Mouse (Mus musculus) urinary bladder, adult 18-20 months (tissue): ENCODE results near the gene Cabp1.

Experiments
- DNase-seq, 2 experiments: peaks; one replicate each; pipeline ENCODE4 v3.0.0; 2022; ENCODE audit warnings: low spot score in 2 of 2, mixed read lengths in 2 of 2

The Cabp1 gene

GRCm38 (mm10) chr5:115193669-115194625, at the start of gene Cabp1:
Cabp1 (minus strand) TSS chr5:115194381.
- peak in 1 of 2 experiments; percentile 35 for DNase-seq

DNA sequence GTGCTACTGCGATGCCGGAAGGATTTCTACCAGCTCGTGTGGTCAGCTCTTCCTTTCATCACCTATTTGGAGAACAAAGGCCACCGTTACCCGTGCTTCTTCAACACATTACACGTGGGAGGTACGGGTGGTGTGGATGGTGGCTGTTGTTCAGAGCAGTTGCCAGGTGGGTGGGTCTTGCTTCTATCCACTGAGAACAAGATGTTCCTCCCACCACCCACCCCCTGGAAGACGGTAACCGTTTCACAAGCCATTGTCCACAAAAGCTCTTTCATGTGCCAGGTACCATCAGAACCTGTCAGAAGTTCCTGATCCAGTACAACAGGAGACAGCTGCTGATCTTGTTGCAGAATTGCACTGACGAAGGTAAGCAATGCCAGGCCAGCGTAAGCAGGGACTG, 46.0 kb upstream of the Cabp1 start:
- no peak for DNase-seq

DNA sequence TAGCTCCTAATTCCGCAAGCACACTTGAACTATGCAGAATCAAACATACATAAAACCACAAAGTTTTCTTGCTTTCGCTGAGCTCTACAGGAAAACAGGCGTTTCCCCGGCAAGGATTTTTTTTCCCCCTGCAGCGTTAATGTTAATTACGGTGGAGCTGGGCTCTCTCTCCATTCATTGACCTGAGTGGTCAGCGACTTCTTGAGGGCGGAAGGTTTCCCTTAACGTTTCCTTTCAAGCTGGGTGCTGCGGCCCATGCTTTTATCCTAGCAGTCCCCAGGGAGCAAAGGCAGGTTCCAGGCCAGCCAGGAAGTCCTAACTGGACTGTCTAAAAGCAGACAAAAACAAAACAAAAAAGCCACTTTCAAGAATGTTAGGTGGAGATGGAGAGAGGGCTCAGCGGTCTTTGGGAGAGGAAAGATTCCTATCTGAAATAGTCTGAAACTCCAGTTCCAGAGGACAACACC, 44.6 kb upstream of the Cabp1 start:
- no peak for DNase-seq

- peak; percentile 89 to 90 for DNase-seq
Observed at GRCm38 (mm10) chr5:115237803-115238728, 43.9 kb upstream of the Cabp1 start.

- DNase-seq = peak; percentile 75 to 81
Observed at GRCm38 (mm10) chr5:115235786-115236263, 41.6 kb upstream of the Cabp1 start, which contains the start of gene Pop5. Pop5 (plus strand) TSS chr5:115235836.

- DNase-seq = peak; percentile 48 to 61
Observed at GRCm38 (mm10) chr5:115235323-115235771, 41.2 kb upstream of the Cabp1 start.

DNA sequence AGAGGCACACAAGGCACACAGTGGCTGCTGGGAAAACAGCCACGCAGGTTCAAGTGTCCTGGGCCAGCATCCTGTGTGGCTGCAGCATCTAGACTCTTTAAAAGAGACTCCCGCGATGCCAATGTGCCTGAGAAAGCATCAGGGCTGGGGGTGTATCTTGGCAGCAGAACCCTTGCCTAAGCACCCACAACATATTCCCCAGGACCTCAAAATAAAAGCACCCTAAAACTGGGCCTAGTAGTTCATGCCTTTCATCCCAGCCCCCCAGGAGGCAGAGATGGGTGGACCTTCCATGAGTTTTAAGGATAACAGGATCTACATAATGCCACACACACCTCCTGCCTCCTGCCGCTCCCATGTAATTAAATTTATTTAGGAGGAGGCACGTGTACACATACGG, 40.3 kb upstream of the Cabp1 start:
- no peak for DNase-seq

DNA sequence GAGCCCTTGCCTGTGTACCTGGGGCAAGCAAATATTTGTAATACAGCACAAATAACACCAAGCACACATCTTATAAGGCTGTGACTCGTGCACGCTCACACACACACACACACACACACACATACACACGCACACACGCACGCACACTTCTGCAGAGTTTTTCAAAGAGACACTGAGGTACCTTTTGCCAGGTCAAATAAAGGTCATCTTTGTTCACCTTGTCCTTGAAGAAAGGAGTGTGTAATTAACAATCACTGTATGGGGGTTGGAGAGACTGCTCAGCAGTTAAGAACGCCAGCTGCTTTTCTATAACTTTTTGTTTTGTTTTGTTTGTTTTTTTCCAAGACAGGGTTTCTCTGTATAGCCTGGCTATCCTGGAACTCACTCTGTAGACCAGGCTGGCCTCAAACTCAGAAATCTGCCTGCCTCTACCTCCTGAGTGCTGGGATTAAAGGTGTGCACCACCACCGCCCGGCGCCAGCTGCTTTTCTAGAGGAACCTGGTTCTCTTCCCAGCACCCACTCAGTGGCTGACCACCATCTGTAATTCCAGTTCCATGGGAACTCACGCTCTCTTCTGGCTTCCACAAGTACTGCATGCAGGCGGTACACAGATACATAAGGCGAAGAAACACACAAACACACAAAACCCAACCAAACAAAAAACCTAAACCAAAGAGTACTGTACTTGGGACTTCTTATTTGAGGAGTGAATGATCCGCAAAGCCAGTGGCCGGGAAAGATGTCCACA, 39.0 kb upstream of the Cabp1 start:
- DNase-seq = no peak

DNA sequence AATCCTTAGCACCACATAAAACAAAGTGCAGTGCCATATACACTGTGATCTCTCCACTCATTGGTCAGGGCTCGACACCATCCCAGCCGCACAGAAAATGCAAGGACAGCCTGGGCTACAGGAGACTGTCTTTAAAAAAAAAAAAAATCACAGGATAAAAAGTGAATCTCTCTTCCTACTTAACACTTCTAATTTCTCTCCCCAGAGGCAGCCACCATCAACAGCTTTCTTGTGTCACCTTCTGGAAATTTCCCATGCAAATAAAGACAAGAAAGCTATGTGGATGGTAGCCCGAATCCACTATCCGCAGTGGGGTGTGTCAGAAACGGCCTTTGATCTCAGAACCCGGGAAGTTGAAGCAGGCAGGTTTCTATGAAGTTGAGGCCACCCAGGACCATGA, 38.3 kb upstream of the Cabp1 start:
- DNase-seq = no peak

DNA sequence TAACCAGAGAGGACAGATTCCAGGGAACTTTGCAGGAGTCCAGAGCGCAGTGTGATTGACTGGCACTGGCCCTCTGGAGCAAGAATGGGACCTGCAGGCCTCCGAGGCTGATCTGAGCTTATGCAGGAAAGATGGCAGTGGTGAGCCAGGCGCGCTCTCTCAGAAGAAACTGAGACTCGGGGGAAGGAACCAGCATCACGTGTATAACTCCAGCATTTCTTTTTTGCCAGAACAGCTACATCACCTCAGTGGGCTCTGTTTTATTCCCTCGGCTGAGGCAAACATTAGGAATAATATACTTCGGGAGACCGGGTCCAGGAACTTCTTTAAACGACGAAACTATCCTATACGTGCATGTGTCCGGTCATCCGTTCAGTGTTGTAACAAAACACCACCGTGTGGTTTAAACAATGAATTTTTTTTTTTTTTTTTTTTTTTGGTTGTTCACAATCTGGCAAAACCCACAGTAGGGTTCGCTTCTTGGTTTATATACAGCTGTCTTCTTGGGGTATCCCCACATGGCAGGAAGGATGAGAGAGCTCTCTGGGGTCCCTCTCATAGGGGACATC, 37.5 kb upstream of the Cabp1 start:
- no peak for DNase-seq

DNA sequence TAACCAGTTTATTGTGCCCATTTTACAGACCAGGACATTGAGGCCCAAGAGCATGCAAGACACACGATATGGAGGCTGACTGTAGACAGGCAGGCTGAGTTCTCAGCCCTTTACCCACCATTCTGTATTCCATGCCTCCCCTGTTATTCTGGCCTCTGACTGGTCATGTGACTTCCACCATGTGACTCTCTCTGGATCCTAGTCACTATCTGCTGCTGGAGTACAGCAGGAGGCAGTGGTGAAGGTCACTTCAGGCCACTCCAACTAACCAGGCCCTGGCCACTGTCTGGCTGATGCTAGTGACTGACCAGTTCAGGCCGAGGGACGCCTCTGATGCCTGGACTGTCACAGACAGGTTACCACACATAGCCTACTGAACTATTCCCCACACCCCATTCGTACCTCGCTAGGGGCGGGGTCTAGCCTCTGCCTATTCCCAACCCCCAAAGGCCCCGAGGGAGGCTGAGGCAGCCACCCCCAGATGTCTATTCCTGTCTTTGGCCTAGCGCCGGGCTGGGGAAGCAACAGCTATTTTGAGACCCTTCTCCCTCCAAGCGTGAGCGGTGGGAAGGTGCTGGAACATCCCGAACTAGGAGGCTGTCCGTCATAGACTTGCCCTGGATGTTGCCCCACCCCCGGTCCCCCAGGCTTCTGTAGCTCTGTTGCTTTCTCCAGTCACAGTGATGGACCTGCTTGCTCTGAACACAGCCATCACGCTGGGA, 36.8 kb upstream of the Cabp1 start:
- no peak for DNase-seq

- no peak for DNase-seq
Observed at GRCm38 (mm10) chr5:115222485-115222884, 28.3 kb upstream of the Cabp1 start.

DNA sequence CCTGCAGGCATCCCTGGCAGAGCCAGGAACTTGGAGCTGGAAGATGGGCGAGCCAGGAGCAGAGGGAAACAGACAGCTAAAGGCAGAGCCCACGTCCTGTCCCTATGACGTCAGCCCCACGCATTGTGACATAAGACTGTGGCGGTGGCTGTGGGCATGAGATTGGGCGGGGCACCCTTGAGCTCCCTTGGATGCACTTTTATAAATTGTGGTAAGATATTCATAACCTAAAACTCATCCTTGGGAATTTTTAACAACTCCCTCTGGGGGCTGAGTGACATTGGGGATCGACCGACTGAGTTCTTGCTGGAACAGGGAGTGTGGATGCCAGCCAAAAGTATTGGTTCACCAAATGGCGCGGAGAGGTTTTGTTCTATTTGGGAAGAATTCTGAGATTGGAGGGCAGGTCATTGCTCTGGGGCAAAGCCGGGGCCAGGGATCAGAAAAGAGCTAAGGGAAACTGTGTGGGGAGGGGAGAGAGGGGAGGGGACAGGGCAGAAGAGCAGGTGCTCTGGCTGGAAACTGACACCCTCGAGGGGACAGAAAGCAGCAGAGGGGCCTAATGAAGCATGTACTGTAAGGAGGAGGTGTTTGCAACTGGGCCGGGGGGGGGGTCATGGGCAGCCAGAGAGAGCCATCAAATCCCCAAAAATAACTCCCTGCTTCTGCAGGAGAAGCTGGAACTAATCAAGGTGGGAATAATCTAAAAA, 26.9 kb upstream of the Cabp1 start:
- DNase-seq = no peak

- DNase-seq = no peak
Observed at GRCm38 (mm10) chr5:115217998-115218397, 23.8 kb upstream of the Cabp1 start.

DNA sequence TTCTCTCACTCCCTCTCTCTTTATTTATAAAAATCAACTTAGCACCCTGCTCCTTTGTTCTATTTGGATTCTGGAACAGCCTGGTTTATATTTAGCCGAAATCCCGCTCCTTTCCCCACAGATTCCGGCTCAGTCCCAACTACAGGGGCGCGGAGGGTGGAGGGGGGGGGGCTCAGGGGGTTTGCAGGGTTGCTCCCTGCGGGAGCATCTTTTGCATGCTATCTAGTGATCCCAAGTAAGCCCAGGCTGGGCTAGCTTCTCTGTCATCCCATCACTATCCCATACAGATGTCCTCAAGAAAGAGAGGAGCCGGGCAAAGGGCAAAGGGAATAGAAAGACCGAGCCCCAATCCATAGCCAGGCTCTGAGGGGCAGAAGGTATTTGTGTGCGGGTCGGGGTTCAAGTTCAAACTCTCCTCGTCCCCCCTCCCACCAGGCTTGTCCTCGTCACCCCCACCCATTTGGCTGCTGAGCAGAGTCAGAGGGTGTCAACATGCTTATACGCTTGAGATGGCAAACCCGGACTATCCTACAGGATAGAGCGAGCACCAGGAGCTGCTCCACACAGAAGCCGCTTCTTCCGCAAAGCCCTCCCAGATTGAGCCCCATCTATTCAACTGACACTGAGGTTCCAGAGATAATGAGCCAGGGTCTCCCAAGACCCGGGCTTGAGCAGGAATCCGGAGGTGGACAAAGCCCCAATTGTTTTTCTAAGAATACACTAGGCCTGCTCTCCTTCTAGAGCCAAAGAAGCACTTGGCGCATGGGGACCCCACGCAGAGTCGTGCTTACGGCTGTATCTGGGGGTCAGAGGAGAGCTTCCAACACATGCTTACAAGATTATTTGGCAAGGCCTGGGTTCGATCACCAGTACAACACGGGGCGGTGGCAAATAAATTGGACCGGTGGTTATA, 21.3 kb upstream of the Cabp1 start:
- no peak for DNase-seq

GRCm38 (mm10) chr5:115214864-115215263, 20.7 kb upstream of the Cabp1 start:
- no peak for DNase-seq

DNA sequence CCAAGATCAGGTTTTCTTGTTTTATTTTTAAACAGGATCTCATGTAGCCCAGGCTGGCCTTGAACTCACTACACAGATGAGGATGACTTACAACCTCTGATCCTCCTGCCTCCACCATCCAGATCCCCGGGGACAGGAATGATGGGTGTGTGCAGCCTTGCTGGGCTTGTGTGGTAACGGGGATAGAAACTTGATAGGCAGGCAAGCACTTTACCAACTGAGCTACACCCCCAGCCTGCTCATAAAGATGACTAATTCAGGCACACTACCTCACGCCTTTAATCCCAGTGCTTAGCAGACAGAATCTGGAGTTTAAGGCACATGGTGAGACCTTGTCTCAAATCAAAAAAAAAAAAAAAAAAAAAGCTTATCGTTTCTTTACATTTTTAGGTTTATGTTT, 18.7 kb upstream of the Cabp1 start:
- DNase-seq = no peak

DNA sequence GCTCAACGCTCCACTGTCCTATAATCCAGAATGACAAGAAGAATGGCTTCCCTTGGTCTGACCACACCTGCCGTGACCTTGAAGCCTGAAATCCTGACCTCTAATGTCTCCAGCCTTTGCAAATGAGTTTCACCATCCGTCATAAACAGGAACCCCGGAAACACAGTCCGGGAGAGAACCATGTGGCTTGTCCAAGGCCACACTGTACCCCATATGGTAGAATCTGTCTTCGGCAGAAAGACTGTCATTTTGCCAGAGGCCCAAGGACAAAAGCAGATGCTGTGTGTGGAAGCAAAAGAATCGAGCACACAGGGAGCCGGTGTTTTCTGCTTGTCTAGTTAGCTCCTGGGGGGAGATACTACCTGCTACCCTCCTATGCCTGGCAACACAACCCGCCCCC, 18.3 kb upstream of the Cabp1 start:
- DNase-seq = no peak

GRCm38 (mm10) chr5:115210380-115210779, 16.2 kb upstream of the Cabp1 start:
- no peak for DNase-seq
